Mouse (Mus musculus) ES-E14 (cell line): ENCODE data around the gene Nlk. TPM values are rescaled to one million over a fixed set of nuclear protein-coding genes. Genes with fewer than 3 reads are reported as not detected.

Experiments
- DNase-seq: peaks from one replicate; pipeline ENCODE4 v3.0.0-alpha.2; 2013; ENCODE audit warnings: low read depth, low spot score
- H3K27ac ChIP-seq: 2 replicates; pipeline ENCODE4 v1.5.1; 2012; ENCODE audit warnings: low read depth, mild to moderate bottlenecking, low read length, moderate library complexity, mixed read lengths; ENCODE audit not compliant: poor library complexity, insufficient read depth, severe bottlenecking
- H3K36me3 ChIP-seq: 2 replicates; pipeline ENCODE4 v1.6.1; 2012; ENCODE audit warnings: mild to moderate bottlenecking, low read length, moderate library complexity, mixed read lengths; ENCODE audit not compliant: control insufficient read depth, poor library complexity, insufficient read depth, severe bottlenecking
- H3K4me1 ChIP-seq, 2 experiments: fragments of 150-350 bp in 1 of 2; sonication (generic) in 1 of 2; 2 replicates each; pipeline ENCODE4 v1.6.1; 2012; ENCODE audit warnings: low read length in 2 of 2, mild to moderate bottlenecking in 1 of 2, mixed read lengths in 1 of 2; ENCODE audit not compliant: control insufficient read depth in 2 of 2, insufficient read depth in 2 of 2, poor library complexity in 1 of 2
- H3K4me3 ChIP-seq, 2 experiments: fragments of 150-350 bp in 1 of 2; sonication (generic) in 1 of 2; 2 replicates each; pipeline ENCODE4 v1.5.1; 2012; ENCODE audit warnings: low read length in 2 of 2, low read depth in 1 of 2, mild to moderate bottlenecking in 1 of 2, mixed read lengths in 1 of 2; ENCODE audit not compliant: insufficient read depth in 1 of 2, poor library complexity in 1 of 2, severe bottlenecking in 1 of 2
- H3K9ac ChIP-seq: 2 replicates; pipeline ENCODE4 v1.6.1; 2012; ENCODE audit warnings: low read depth, mild to moderate bottlenecking, low read length, mixed read lengths; ENCODE audit not compliant: poor library complexity, insufficient read depth, severe bottlenecking
- H3K9me3 ChIP-seq: fragments of 150-350 bp; sonication (generic); 2 replicates; pipeline ENCODE4 v1.6.1; 2012; ENCODE audit warnings: low read depth, mild to moderate bottlenecking, low read length; ENCODE audit not compliant: control insufficient read depth, insufficient read depth
- CHD2 ChIP-seq: IDR thresholded peaks from 2 replicates; pipeline ENCODE4 v1.6.1; 2014; ENCODE audit warnings: mild to moderate bottlenecking, low read depth, low read length, inconsistent platforms
- HCFC1 ChIP-seq: IDR thresholded peaks from 2 replicates; pipeline ENCODE4 v1.6.1; 2012; ENCODE audit warnings: low read length, inconsistent platforms, borderline replicate concordance; ENCODE audit not compliant: insufficient read depth
- MAFK ChIP-seq: IDR thresholded peaks from 2 replicates; pipeline ENCODE4 v1.6.1; 2014; ENCODE audit warnings: mild to moderate bottlenecking, low read depth, low read length, inconsistent platforms; ENCODE audit not compliant: insufficient read depth
- ZC3H11A ChIP-seq: IDR thresholded peaks from 2 replicates; pipeline ENCODE4 v1.6.1; 2012; ENCODE audit warnings: low read depth, mild to moderate bottlenecking, inconsistent platforms, low read length, borderline replicate concordance
- ZNF384 ChIP-seq: IDR thresholded peaks from 2 replicates; pipeline ENCODE4 v1.6.1; 2012; ENCODE audit warnings: low read depth, low read length, inconsistent platforms
- in situ Hi-C, 2 experiments: fragments of 600-800 bp; cut with MboI; formaldehyde crosslinking; loops; one replicate each; pipeline ENCODE4 v1.15.1; 2025; ENCODE audit warnings: low sequenced_read_pairs in 2 of 2, inconsistent platforms in 1 of 2; ENCODE audit not compliant: unreplicated experiment in 2 of 2
- total RNA-seq: library from RNA; depleted of rRNA; stranded (reverse); fragments of 300-350 nt; gene quantifications from 2 replicates; pipeline ENCODE4 v1.2.3, GENCODE M21; 2012

Nlk gene
- total RNA-seq, 1 experiment = 24.7 TPM

GRCm38 (mm10) chr11:78611273-78611672 lies 85.9 kb downstream of the Nlk start:
- Histone ChIP-seq H3K4me1 (no peaks in the 10 kb centered on the region), H3K36me3 (no peaks in the 10 kb centered on the region; the same call in 1 of the 2 replicates), H3K27ac (no peak overlapping the region), H3K9ac (no peak overlapping the region), H3K9me3 (no peaks in the 10 kb centered on the region), H3K4me3 (no peak overlapping the region)
- no peak for DNase-seq
- TF ChIP-seq CHD2 (no peak), MAFK (no peak), ZC3H11A (no peak), HCFC1 (no peak), ZNF384 (no peak)
- in situ Hi-C loops = no loop called here

- TF ChIP-seq ZC3H11A = no peak
- no peak for TF ChIP-seq HCFC1
- no peak for TF ChIP-seq CHD2
- TF ChIP-seq MAFK = no peak
- TF ChIP-seq ZNF384 = no peak
- no peak overlapping the region for H3K27ac ChIP-seq
- no peaks in the 10 kb centered on the region for H3K4me1 ChIP-seq
- H3K36me3 ChIP-seq = no peaks in the 10 kb centered on the region
- no peak overlapping the region for H3K4me3 ChIP-seq
- in situ Hi-C loops = no loop called here
- no peak overlapping the region for H3K9ac ChIP-seq
- no peaks in the 10 kb centered on the region for H3K9me3 ChIP-seq
- DNase-seq = no peak
Measured at GRCm38 (mm10) chr11:78609657-78610056, 87.5 kb downstream of the Nlk start.

- Histone ChIP-seq H3K36me3 (no peaks in the 10 kb centered on the region; the same call in 1 of the 2 replicates), H3K4me3 (no peak overlapping the region)
- in situ Hi-C loops = no loop called here
Measured at GRCm38 (mm10) chr11:78604826-78605225, 92.3 kb downstream of the Nlk start.

GRCm38 (mm10) chr11:78602781-78603180 lies 94.4 kb downstream of the Nlk start:
- H3K9me3 ChIP-seq = no peaks in the 10 kb centered on the region
- in situ Hi-C loops = no loop called here
- no peaks in the 10 kb centered on the region for H3K4me1 ChIP-seq

More at GRCm38 (mm10) chr11:78604826-78605225, 92.3 kb downstream of the Nlk start:
- TF ChIP-seq MAFK = no peak
- Histone ChIP-seq H3K9me3 (no peaks in the 10 kb centered on the region), H3K4me1 (no peaks in the 10 kb centered on the region), H3K9ac (no peak overlapping the region), H3K27ac (no peak overlapping the region)
- no peak for DNase-seq

GRCm38 (mm10) chr11:78600926-78601590 lies 96.1 kb downstream of the Nlk start:
- H3K4me3 ChIP-seq = no peak overlapping the region
- H3K9ac ChIP-seq = no peak overlapping the region
- H3K9me3 ChIP-seq = no peaks in the 10 kb centered on the region
- in situ Hi-C loops = no loop called here
- no peak for TF ChIP-seq MAFK
- no peak for TF ChIP-seq HCFC1
- no peak for TF ChIP-seq ZC3H11A
- TF ChIP-seq ZNF384 = no peak
- no peak for TF ChIP-seq CHD2
- no peak overlapping the region for H3K27ac ChIP-seq
- no peaks in the 10 kb centered on the region for H3K4me1 ChIP-seq
- DNase-seq = no peak
- no peaks in the 10 kb centered on the region; the same call in 1 of the 2 replicates for H3K36me3 ChIP-seq

More at GRCm38 (mm10) chr11:78602781-78603180, 94.4 kb downstream of the Nlk start:
- Histone ChIP-seq H3K36me3 (no peaks in the 10 kb centered on the region; the same call in 1 of the 2 replicates), H3K9ac (no peak overlapping the region), H3K27ac (no peak overlapping the region), H3K4me3 (no peak overlapping the region)
- no peak for DNase-seq
- TF ChIP-seq CHD2 (no peak), ZC3H11A (no peak), MAFK (no peak), HCFC1 (no peak), ZNF384 (no peak)
